Mouse (Mus musculus) right cerebral cortex, postnatal 25 days (tissue): ENCODE data around the gene Gabbr1.
A peak's percentile ranks its signal among the peaks of the same experiment; 100 is the strongest.
"Not testable (repeated sequence)": the region's sequence is repeated elsewhere in the genome, so short reads cannot be mapped to it uniquely, and the experiment has no call there.

Experiments
- DNase-seq: peaks from one replicate; pipeline ENCODE4 v3.0.0; 2022

Gabbr1 gene

DNA sequence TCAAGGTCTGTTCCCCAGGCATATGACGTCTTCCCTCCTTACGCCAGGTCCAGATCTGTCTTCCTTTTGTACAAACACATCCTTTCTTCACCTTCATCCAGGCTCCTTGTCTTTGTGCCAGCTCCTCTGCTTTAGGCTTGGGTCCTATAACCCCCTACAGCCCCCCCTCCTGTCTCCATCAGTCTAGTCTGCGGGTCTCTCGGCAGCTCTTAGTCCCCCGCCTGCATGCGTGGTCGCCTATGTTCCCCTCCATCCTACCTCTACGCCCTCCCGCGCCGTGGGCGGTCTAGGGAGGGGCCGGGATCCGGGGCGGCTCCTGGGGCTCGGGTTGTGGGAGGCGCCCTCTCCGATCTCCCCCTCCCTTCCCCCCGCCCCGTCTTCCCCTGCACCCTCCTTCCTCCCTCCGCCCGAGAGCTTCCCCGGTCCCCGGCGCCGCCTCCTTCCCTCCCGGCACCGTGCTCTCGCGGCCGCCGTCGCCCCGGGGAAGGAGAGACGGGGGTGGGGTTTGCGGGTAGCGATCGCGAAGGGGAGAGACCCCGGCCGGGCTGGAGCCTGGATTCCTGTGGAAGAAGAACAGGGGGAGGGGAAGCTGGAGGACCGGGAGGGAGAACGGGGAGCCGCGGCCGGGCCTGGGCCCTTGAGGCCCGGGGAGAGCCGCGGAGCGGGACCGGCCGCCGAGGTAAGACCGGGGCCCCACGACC lies at the start of gene Gabbr1:
Gabbr1 (plus strand) TSS at position 356 of the 701 bp plus-strand sequence.
- peak; percentile 86 for DNase-seq

GRCm38 (mm10) chr17:36997033-36997735 lies 48.6 kb upstream of the Gabbr1 start:
- DNase-seq: peak; percentile 55

- no peak for DNase-seq
Measured at GRCm38 (mm10) chr17:36998477-36998876, 47.3 kb upstream of the Gabbr1 start.

- DNase-seq: no peak
Measured at GRCm38 (mm10) chr17:37000863-37001262, 44.9 kb upstream of the Gabbr1 start, which contains the start of gene Zfp57. TSS of gene Zfp57 (plus strand) at chr17:37001163.

DNA sequence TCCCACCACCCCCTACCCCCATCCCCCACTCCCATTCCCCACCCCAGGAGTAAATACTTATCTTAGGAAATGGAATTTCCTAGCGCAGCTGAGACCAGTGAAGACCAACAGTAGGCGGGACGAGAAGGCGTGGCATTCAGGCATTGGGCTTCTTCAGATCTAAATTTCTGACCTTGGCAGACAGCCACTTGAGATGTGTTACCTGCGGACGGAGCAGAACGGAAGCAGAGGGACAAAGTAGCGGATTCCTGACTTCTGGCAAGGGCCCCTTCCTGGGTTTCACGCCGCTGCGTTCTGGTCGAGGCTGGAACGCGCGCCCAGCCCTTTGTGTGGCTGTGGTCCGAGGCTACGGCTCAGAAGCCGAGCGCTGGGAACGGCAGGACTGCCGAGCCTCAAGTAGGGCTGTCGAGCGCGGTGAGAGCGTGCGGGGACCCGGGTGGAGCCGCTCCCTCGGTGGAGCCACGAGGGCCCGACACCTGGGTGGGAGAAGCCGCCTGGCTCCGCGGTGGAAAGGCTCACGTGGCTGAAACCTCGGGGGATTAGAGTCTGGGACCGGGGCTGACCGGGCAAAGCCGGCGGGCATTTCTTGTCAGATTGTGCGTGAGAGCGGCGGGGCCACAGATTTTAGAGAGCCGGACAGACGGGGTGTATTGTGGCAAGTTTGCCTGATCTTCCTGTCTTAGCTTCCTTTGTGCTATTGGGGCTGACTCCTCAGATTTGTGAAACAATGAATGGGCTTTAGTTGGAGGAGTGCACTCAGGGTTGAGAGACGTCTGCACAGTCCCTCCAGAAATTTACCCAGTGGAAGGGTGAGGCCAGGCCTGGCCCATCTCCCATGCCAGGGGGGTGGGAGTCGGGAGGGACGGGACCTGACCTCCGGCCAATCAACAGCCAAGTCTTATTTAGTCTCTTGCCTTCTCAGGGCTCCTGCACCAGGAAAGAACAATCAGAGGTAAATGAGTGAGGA lies 43.1 kb upstream of the Gabbr1 start:
- peak; percentile 46 for DNase-seq

GRCm38 (mm10) chr17:37003366-37003765 lies 42.4 kb upstream of the Gabbr1 start:
- DNase-seq: no peak

DNA sequence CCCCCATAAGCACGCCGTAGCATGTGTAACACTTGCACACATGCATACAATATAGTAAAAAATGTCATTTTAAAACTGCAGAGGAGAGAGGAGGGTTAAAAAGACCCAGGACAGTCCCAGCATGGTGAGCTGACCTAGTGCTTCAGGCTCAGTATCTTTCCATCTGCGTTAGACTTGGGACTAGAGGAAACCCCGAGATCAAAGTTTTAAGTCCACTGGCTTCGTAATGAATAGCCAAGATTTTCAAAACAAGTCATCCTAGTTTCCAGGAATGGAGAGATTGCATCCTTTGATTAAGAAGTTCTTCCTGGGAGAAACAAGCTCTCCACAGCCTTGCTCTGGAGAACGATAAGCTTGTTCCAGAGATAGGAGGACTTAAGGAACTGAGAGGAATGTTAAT lies 37.6 kb upstream of the Gabbr1 start:
- no peak for DNase-seq

DNA sequence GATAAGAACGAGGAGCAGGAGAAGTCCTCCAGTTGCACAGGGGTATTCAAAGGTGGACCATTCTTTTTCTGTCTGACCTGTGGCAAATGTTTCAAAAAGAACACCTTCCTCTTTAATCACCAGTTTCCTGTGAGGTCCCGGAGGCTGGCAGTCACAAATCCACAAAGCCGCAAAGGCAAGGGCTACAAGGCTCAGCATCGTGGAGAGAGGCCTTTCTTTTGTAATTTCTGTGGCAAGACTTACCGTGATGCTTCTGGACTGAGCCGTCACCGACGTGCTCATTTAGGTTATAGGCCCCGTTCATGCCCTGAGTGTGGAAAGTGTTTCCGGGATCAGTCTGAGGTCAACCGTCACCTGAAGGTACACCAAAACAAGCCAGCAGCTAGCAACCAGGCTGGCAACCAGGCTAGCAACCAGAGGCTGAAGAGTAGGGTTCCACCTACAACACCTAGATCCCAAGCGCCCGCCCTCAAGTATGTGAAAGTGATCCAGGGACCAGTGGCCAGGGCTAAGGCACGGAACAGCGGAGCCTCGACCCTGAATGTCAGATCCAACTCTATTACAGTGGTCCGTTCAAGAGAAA lies 36.2 kb upstream of the Gabbr1 start:
- no peak for DNase-seq

DNA sequence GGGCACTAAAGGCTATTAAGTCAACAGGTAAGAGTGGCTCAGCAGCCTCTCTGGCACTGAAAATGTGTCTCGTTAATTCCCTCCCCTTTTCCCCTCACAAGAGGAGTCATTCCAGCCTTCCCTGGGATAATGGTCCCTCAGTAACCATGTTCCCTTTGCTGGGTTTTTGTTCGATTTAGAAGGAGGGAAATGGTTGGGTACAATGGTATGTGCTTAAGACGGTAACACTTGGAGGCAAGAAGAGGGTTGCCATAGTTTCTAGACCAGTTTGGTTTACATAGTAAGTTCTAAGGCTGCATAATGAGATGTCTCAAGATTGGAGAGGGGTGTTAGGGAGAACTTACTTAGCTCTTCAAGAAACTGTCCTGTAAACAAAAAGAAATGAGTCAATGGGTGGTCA lies 34.0 kb upstream of the Gabbr1 start:
- DNase-seq: no peak

DNA sequence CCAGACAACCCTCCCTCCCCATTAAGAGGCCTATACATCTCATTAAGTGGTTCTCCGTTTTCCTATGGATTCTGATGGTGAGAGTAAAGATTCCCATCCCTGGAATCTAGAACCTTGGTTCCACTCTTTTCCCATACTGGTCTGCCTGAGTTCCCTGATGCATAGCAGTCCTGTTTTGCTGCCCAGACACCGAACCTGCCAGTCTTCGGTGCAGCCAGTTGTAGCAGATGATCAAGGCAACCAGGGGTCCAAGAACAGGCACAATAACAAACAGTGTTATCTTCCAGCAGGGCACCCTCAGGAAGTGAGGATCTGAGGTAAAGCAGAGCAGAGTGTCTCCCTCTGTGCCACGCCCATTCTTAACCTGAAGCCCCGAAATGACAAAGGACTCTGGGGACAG lies 33.6 kb upstream of the Gabbr1 start:
- no peak for DNase-seq

DNA sequence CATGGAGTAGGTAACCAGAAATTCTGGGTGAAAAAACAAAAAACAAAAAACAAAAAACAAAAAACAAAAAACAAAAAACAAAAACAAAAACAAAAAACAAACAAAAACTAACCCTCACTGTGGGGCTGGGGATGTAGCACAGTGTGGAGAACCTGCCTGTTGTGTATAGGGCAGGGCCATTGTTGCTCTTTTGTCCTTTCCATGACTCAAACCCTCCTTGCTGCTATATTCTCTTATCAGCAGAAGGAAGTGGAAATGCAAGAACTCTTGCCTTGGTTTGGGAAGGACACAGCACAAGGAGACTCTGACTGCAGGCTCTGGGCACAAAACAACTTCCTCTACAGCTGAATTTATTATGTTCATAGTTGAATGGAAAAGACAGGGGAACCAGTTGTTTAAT lies 29.4 kb upstream of the Gabbr1 start:
- no peak for DNase-seq

- DNase-seq: peak; percentile 12
Measured at GRCm38 (mm10) chr17:37018328-37018727, 27.4 kb upstream of the Gabbr1 start.

DNA sequence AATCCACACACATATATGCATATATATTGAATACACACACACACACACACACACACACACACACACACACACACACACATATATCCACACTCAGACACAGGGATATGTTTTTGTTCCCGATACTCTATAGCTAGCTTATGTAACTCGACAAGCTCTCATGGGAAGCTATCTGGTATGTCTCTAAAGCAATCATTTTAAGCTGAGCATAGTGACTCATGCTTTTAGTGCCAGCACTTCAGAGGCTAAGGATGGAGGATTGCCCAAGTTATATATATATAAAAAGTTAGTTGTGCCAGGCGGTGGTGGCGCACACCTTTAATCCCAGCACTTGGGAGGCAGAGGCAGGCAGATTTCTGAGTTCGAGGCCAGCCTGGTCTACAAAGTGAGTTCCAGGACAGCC lies 26.5 kb upstream of the Gabbr1 start:
- not testable (repeated sequence) for DNase-seq

- DNase-seq: no peak
Measured at GRCm38 (mm10) chr17:37022628-37023576, 22.9 kb upstream of the Gabbr1 start, which contains the start of gene Mog. TSS of gene Mog (minus strand) at chr17:37023398.

- no peak for DNase-seq
Measured at GRCm38 (mm10) chr17:37026425-37026824, 19.3 kb upstream of the Gabbr1 start.

GRCm38 (mm10) chr17:37027486-37027885 lies 18.3 kb upstream of the Gabbr1 start:
- no peak for DNase-seq

DNA sequence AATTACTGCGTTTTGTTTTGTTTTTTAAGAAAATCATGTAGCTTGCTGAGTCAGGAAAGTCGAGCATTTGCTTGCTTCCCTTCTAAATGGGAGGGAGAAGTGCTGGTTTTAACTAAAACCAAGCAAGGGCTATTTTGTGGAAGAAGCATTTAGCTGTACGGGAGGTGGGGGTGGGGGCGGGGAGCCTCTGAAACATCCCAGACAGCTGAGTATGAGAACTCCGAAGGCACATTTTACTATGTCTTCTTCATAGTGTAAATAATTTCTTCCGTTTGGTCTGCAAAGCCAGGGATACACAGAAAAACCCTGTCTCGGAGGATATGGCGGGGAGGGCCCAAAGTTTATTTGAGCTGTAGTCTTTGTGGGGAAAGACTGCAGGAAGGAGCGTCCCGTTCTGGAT lies 17.6 kb upstream of the Gabbr1 start:
- no peak for DNase-seq

DNA sequence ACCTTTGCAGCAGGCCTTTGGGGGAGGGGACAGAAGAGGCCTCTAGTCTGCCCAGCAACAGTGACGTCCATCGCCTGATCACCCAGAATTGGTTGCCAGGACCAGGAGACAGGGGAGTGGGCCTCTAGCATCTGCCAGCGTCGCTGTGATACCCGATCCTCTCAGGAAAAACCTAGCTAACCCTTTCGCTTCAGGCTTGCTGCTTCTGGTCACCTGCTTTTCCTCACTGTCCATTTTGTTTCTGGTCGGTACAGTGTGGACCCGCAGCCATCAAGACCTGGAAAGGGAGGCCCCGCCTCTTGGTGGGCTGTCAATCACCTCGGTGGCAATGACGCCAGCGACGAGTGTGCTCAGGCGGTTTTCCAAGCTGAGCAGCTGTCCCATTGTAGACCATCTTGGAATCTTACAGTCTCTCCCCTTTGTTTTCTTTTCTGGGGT lies 17.1 kb upstream of the Gabbr1 start:
- peak; percentile 95 for DNase-seq

DNA sequence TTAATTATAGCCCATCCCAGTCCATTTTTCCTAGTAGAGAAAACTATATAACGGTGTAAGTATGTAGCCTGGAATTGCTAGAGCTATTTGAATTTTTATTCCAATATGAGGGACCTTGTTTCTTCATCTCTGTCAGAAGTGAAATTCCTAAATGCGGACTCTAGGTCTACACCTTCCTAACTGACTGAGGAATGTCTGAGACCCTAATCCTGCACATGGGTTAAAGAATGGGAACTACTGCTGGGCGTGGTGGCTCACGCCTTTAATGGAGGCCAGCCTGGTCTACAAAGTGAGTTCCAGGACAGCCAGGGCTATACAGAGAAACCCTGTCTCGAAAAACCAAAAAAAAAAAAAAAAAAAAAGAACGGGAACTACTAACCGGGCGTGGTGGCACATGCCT lies 16.6 kb upstream of the Gabbr1 start:
- DNase-seq: no peak

DNA sequence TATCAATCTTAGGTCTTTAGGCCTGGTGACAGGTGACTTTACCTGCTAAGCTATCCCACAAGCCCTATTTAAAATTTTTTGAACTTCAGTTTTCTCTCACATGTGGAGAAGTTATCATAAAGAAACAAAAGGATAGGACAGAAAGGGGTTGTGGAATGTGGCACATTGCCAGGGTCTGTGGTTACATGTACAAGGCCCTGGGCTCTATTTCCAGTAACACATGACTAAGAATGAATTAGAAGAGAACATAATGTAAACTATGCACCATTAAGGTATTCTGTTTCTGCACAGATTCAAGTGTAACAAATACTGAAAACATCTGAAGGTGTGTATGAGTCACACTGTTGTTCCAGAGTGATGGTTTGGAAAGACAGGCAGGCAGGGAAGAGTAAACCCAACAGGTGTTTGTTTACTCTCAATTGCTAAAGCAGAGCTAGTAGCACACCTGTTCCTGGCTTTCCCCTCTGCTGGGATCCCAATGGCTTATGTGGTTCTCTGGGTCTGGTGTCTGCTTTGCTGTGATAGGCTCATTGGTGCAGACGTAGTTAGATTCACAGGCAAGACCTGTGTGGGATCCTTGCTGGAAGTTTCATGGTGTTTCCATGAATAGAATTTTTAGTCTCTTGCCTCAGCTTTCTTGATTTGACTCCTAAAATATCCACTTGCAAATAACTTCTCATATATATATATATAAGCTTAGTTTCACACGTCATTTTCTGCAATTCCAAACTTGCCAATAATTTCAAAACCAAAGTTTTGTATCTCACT lies 6.5 kb upstream of the Gabbr1 start:
- DNase-seq: no peak
